Comparison of ENCODE assay signal across 18 mouse cellular contexts in genomic region chr17:85341134-85341700, GRCm38 (mm10).
A peak's percentile ranks its signal among the peaks of the same experiment; 100 is the strongest.
DNase-seq lines count a peak whose midpoint lies in the region; ATAC-seq lines count a peak whose summit lies in the region.
"Had no signal": no experiment of that assay in that cellular context is flagged by ENCODE, and none has a peak within 500 bp of the region (broad histone marks: within the 10 kb centered on the region; RNA-seq: fewer than 3 reads in every experiment).

No protein-coding gene starts in this region.

- peak; percentile 45 for DNase-seq in heart, adult 11 months
- no peak for DNase-seq in heart, postnatal 14 days
- DNase-seq in embryonic facial prominence, embryonic 14.5 days (ENCODE audit: low spot score) = peak; percentile 44
- no peak for DNase-seq in adrenal gland, postnatal 14 days
- no peak for DNase-seq in gastrocnemius, postnatal 36 days
- DNase-seq in thymus, postnatal 4 days = no peak
- DNase-seq: B cell, adult 2 months; cerebellum, postnatal 10 days; heart, adult 18-20 months; kidney, postnatal 14 days; right cerebral cortex, postnatal 25 days had no signal

- 45% methylated on average over 18 of the region's 18 CpGs for WGBS in embryonic facial prominence, embryonic 14.5 days
- 27% methylated on average over 18 of the region's 18 CpGs for WGBS in hindbrain, embryonic 15.5 days
- 23% methylated on average over 18 of the region's 18 CpGs for whole genome bisulfite sequencing in neural tube, embryonic 14.5 days

- no peak overlapping the region for H3K4me3 ChIP-seq in embryonic facial prominence, embryonic 14.5 days (ENCODE audit: low read depth, low read length)
- peak overlapping the region; percentile 16 for H3K4me3 ChIP-seq in hindbrain, embryonic 15.5 days
- 0 out of 2 replicates have a peak overlapping the region, but pooled peaks have one; percentile 4 for H3K4me3 ChIP-seq in neural tube, embryonic 14.5 days (ENCODE audit: low read depth, low read length)
- H3K4me3 ChIP-seq: embryonic facial prominence, embryonic 12.5 days had no signal

- intact Hi-C loops in heart, postnatal 14 days (cut with DNase I) = no loop called here
- intact Hi-C loops in gastrocnemius, postnatal 36 days (cut with DNase I) = no loop called here

- no peaks in the 10 kb centered on the region for H3K9me3 ChIP-seq in embryonic facial prominence, embryonic 14.5 days (ENCODE audit: control insufficient read depth, low read length)
- no peaks in the 10 kb centered on the region for H3K9me3 ChIP-seq in hindbrain, embryonic 15.5 days
- H3K9me3 ChIP-seq in neural tube, embryonic 14.5 days (ENCODE audit: control insufficient read depth, low read length) = no peaks in the 10 kb centered on the region
- H3K9me3 ChIP-seq: embryonic facial prominence, embryonic 12.5 days; G1E had no signal

- no peak for ATAC-seq in embryonic facial prominence, embryonic 14.5 days (ENCODE audit: low read depth)
- ATAC-seq in hindbrain, embryonic 15.5 days (ENCODE audit: low FRiP score, low read depth) = no peak
- peak; percentile 56 for ATAC-seq in neural tube, embryonic 14.5 days (ENCODE audit: low read depth)
- ATAC-seq: intestine, embryonic 16.5 days; lung, postnatal 0 days had no signal

- H3K4me1 ChIP-seq in embryonic facial prominence, embryonic 14.5 days (ENCODE audit: control insufficient read depth, insufficient read depth, low read length) = peaks cover 4% of the 10 kb centered on the region; the same call in 1 of the 2 replicates
- peaks cover 7% of the 10 kb centered on the region; the same call in 1 of the 2 replicates for H3K4me1 ChIP-seq in hindbrain, embryonic 15.5 days (replicated peaks)
- no peaks in the 10 kb centered on the region for H3K4me1 ChIP-seq in neural tube, embryonic 14.5 days (ENCODE audit: control insufficient read depth, insufficient read depth, low read length)
- H3K4me1 ChIP-seq: embryonic facial prominence, embryonic 12.5 days had no signal

- H3K4me2 ChIP-seq in embryonic facial prominence, embryonic 14.5 days (ENCODE audit: low read depth, low read length) = no peak overlapping the region
- peak overlapping the region; percentile 46 for H3K4me2 ChIP-seq in hindbrain, embryonic 15.5 days
- H3K4me2 ChIP-seq in neural tube, embryonic 14.5 days (ENCODE audit: low read depth, low read length) = peak overlapping the region; percentile 35
- H3K4me2 ChIP-seq: embryonic facial prominence, embryonic 12.5 days; liver, embryonic 11.5 days had no signal

- H3K27me3 ChIP-seq in embryonic facial prominence, embryonic 14.5 days (replicated peaks; ENCODE audit: control insufficient read depth, insufficient read depth, low read length) = no peaks in the 10 kb centered on the region
- no peaks in the 10 kb centered on the region for H3K27me3 ChIP-seq in hindbrain, embryonic 15.5 days
- no peaks in the 10 kb centered on the region for H3K27me3 ChIP-seq in neural tube, embryonic 14.5 days (ENCODE audit: control insufficient read depth, insufficient read depth, low read length)
- H3K27me3 ChIP-seq: embryonic facial prominence, embryonic 12.5 days had no signal

- H3K9ac ChIP-seq in embryonic facial prominence, embryonic 14.5 days (ENCODE audit: low read depth, low read length) = no peak overlapping the region
- H3K9ac ChIP-seq in hindbrain, embryonic 15.5 days = no peak overlapping the region
- H3K9ac ChIP-seq in neural tube, embryonic 14.5 days (replicated peaks; ENCODE audit: low read depth, low read length) = no peak overlapping the region
- H3K9ac ChIP-seq: embryonic facial prominence, embryonic 12.5 days had no signal

- H3K27ac ChIP-seq in embryonic facial prominence, embryonic 14.5 days (replicated peaks; ENCODE audit: low read depth, low read length) = no peak overlapping the region
- no peak overlapping the region for H3K27ac ChIP-seq in hindbrain, embryonic 15.5 days (replicated peaks)
- H3K27ac ChIP-seq in neural tube, embryonic 14.5 days (ENCODE audit: low read depth, low read length) = no peak overlapping the region
- H3K27ac ChIP-seq: embryonic facial prominence, embryonic 12.5 days had no signal

- no peaks in the 10 kb centered on the region for H3K36me3 ChIP-seq in embryonic facial prominence, embryonic 14.5 days (ENCODE audit: control insufficient read depth, insufficient read depth, low read length)
- no peaks in the 10 kb centered on the region for H3K36me3 ChIP-seq in hindbrain, embryonic 15.5 days
- no peaks in the 10 kb centered on the region for H3K36me3 ChIP-seq in neural tube, embryonic 14.5 days (ENCODE audit: control insufficient read depth, insufficient read depth, low read length)
- H3K36me3 ChIP-seq: embryonic facial prominence, embryonic 12.5 days; G1E had no signal

Comparison
In these comparisons a context has a peak if more than half of its experiments do, and no peak if none do; other contexts are left out.
1. DNase-seq: peak in heart, adult 11 months (single experiment) and embryonic facial prominence, embryonic 14.5 days (single experiment); none in heart, postnatal 14 days (0 of 2), adrenal gland, postnatal 14 days (single experiment), gastrocnemius, postnatal 36 days (0 of 2) and thymus, postnatal 4 days (single experiment).